Mouse (Mus musculus) neural tube, embryonic 15.5 days (tissue): ENCODE measurements around the gene Osbpl10. TPM values are rescaled to one million over a fixed set of nuclear protein-coding genes. Genes with fewer than 3 reads are reported as not detected.

Experiments used
- ATAC-seq: fragments of 200-750 bp; cut with Nextera tagmentation; 2 replicates; pipeline ENCODE4 v1.8.0; 2017; ENCODE audit warnings: mild to moderate bottlenecking, moderate TSS enrichment, moderate library complexity; ENCODE audit not compliant: low FRiP score
- H3K27ac ChIP-seq: fragments of 300-500 bp; sonication (generic); replicated peaks from 2 replicates; pipeline ENCODE4 v1.5.1; 2015; ENCODE audit warnings: mild to moderate bottlenecking, inconsistent platforms
- H3K27me3 ChIP-seq: fragments of 300-500 bp; sonication (generic); replicated peaks from 2 replicates; pipeline ENCODE4 v1.6.1; 2015; ENCODE audit warnings: inconsistent platforms
- H3K36me3 ChIP-seq: fragments of 300-500 bp; sonication (generic); 2 replicates; pipeline ENCODE4 v1.6.1; 2015; ENCODE audit warnings: inconsistent platforms
- H3K4me1 ChIP-seq: fragments of 300-500 bp; sonication (generic); 2 replicates; pipeline ENCODE4 v1.6.1; 2015; ENCODE audit warnings: inconsistent platforms
- H3K4me2 ChIP-seq: fragments of 300-500 bp; sonication (generic); 2 replicates; pipeline ENCODE4 v1.6.1; 2015; ENCODE audit warnings: inconsistent platforms, mild to moderate bottlenecking, moderate library complexity
- H3K4me3 ChIP-seq: fragments of 300-500 bp; sonication (generic); replicated peaks from 2 replicates; pipeline ENCODE4 v1.5.1; 2015; ENCODE audit warnings: mild to moderate bottlenecking, inconsistent platforms
- H3K9ac ChIP-seq: fragments of 300-500 bp; sonication (generic); replicated peaks from 2 replicates; pipeline ENCODE4 v1.6.1; 2015; ENCODE audit warnings: mild to moderate bottlenecking, inconsistent platforms
- H3K9me3 ChIP-seq: fragments of 300-500 bp; sonication (generic); replicated peaks from 2 replicates; pipeline ENCODE4 v1.6.1; 2016; ENCODE audit warnings: inconsistent platforms
- WGBS: fragments of 180-500 bp; shearing (Covaris S2); methylation state at CpG from one replicate; pipeline ENCODE4 v1.1.7; 2015; ENCODE audit warnings: mixed read lengths; 5-methylcytosine and 5-hydroxymethylcytosine counted together
- polyA plus RNA-seq: library from polyadenylated mRNA; unstranded; fragments of >200 nt; fragmentation: Nextera tagmentation; extraction: Ambion mirVana; gene quantifications from 2 replicates; pipeline ENCODE4 v1.2.1, GENCODE M21; 2015

Osbpl10 gene
- polyA plus RNA-seq, 1 experiment from 2014 or later = 3.1 TPM

GRCm38 (mm10) chr9:115147141-115147540, 168.8 kb downstream of the Osbpl10 start:
- no peaks in the 10 kb centered on the region for H3K36me3 ChIP-seq
- H3K4me2 ChIP-seq = no peak overlapping the region
- H3K9ac ChIP-seq = no peak overlapping the region
- H3K4me1 ChIP-seq = peaks cover 9% of the 10 kb centered on the region
- no peak overlapping the region for H3K27ac ChIP-seq
- no peak overlapping the region for H3K4me3 ChIP-seq
- no peaks in the 10 kb centered on the region for H3K9me3 ChIP-seq
- 93% methylated on average over 5 of the region's 5 CpGs for WGBS
- no peaks in the 10 kb centered on the region for H3K27me3 ChIP-seq
- no peak for ATAC-seq

- no peak overlapping the region for H3K4me3 ChIP-seq
- H3K4me2 ChIP-seq = no peak overlapping the region
- no peaks in the 10 kb centered on the region for H3K27me3 ChIP-seq
- ATAC-seq = no peak
- no peak overlapping the region for H3K9ac ChIP-seq
- no peak overlapping the region for H3K27ac ChIP-seq
- WGBS = 55% methylated on average over 13 of the region's 13 CpGs
- H3K4me1 ChIP-seq = peaks cover 9% of the 10 kb centered on the region
- no peaks in the 10 kb centered on the region for H3K36me3 ChIP-seq
- H3K9me3 ChIP-seq = no peaks in the 10 kb centered on the region
Observed at GRCm38 (mm10) chr9:115147586-115148355, 169.4 kb downstream of the Osbpl10 start.

GRCm38 (mm10) chr9:115149011-115149756, 170.8 kb downstream of the Osbpl10 start:
- Histone ChIP-seq H3K4me2 (no peak overlapping the region), H3K4me3 (no peak overlapping the region), H3K27me3 (no peaks in the 10 kb centered on the region), H3K9ac (no peak overlapping the region), H3K27ac (no peak overlapping the region), H3K36me3 (no peaks in the 10 kb centered on the region), H3K9me3 (no peaks in the 10 kb centered on the region), H3K4me1 (peaks cover 8% of the 10 kb centered on the region)
- no peak for ATAC-seq
- WGBS = 87% methylated on average over 18 of the region's 18 CpGs

- WGBS = 63% methylated on average over 5 of the region's 5 CpGs
- Histone ChIP-seq H3K9me3 (no peaks in the 10 kb centered on the region), H3K4me1 (peaks cover 14% of the 10 kb centered on the region), H3K27ac (no peak overlapping the region), H3K9ac (no peak overlapping the region), H3K27me3 (no peaks in the 10 kb centered on the region), H3K36me3 (no peaks in the 10 kb centered on the region), H3K4me3 (no peak overlapping the region), H3K4me2 (no peak overlapping the region)
- no peak for ATAC-seq
Observed at GRCm38 (mm10) chr9:115161591-115161990, 183.2 kb downstream of the Osbpl10 start.

- H3K4me1 ChIP-seq = peaks cover 14% of the 10 kb centered on the region
- H3K27ac ChIP-seq = 0 out of 2 replicates have a peak overlapping the region, but pooled peaks have one; percentile 33
- peak; percentile 53; the same call in 1 of the 2 replicates for ATAC-seq
- H3K4me3 ChIP-seq = no peak overlapping the region
- no peaks in the 10 kb centered on the region for H3K27me3 ChIP-seq
- no peak overlapping the region for H3K4me2 ChIP-seq
- 44% methylated on average over 5 of the region's 5 CpGs for WGBS
- H3K9me3 ChIP-seq = no peaks in the 10 kb centered on the region
- H3K36me3 ChIP-seq = no peaks in the 10 kb centered on the region
- H3K9ac ChIP-seq = no peak overlapping the region
Observed at GRCm38 (mm10) chr9:115163031-115163430, 184.7 kb downstream of the Osbpl10 start.

GRCm38 (mm10) chr9:115163693-115164092, 185.3 kb downstream of the Osbpl10 start:
- ATAC-seq = no peak
- H3K9ac ChIP-seq = no peak overlapping the region
- H3K36me3 ChIP-seq = no peaks in the 10 kb centered on the region
- no peaks in the 10 kb centered on the region for H3K9me3 ChIP-seq
- H3K4me1 ChIP-seq = peaks cover 14% of the 10 kb centered on the region
- no peaks in the 10 kb centered on the region for H3K27me3 ChIP-seq
- H3K27ac ChIP-seq = peak overlapping the region; percentile 45; the same call in 1 of the 2 replicates
- no peak overlapping the region for H3K4me2 ChIP-seq
- 59% methylated on average over 8 of the region's 8 CpGs for WGBS
- no peak overlapping the region for H3K4me3 ChIP-seq

GRCm38 (mm10) chr9:115164351-115164750, 186.0 kb downstream of the Osbpl10 start:
- Histone ChIP-seq H3K9ac (no peak overlapping the region), H3K4me3 (no peak overlapping the region), H3K36me3 (no peaks in the 10 kb centered on the region), H3K4me1 (peaks cover 14% of the 10 kb centered on the region), H3K27ac (0 out of 2 replicates have a peak overlapping the region, but pooled peaks have one; percentile 45), H3K27me3 (no peaks in the 10 kb centered on the region), H3K9me3 (no peaks in the 10 kb centered on the region), H3K4me2 (no peak overlapping the region)
- no peak for ATAC-seq
- WGBS = 60% methylated on average over 7 of the region's 7 CpGs

GRCm38 (mm10) chr9:115165996-115166395, 187.6 kb downstream of the Osbpl10 start:
- WGBS = 30% methylated on average over 8 of the region's 8 CpGs
- H3K27ac ChIP-seq = no peak overlapping the region
- no peaks in the 10 kb centered on the region for H3K27me3 ChIP-seq
- H3K9me3 ChIP-seq = no peaks in the 10 kb centered on the region
- peaks cover 14% of the 10 kb centered on the region for H3K4me1 ChIP-seq
- no peak overlapping the region for H3K4me3 ChIP-seq
- H3K36me3 ChIP-seq = no peaks in the 10 kb centered on the region
- no peak overlapping the region for H3K4me2 ChIP-seq
- ATAC-seq = no peak
- H3K9ac ChIP-seq = no peak overlapping the region

- Histone ChIP-seq H3K27me3 (no peaks in the 10 kb centered on the region), H3K9me3 (no peaks in the 10 kb centered on the region), H3K27ac (no peak overlapping the region), H3K4me1 (no peaks in the 10 kb centered on the region), H3K9ac (no peak overlapping the region), H3K4me2 (no peak overlapping the region), H3K4me3 (no peak overlapping the region), H3K36me3 (no peaks in the 10 kb centered on the region)
- ATAC-seq = no peak
- WGBS = 93% methylated on average over 13 of the region's 13 CpGs
Observed at GRCm38 (mm10) chr9:115169591-115169990, 191.2 kb downstream of the Osbpl10 start.

- H3K9me3 ChIP-seq = no peaks in the 10 kb centered on the region
- no peak overlapping the region for H3K27ac ChIP-seq
- H3K27me3 ChIP-seq = no peaks in the 10 kb centered on the region
- 92% methylated on average over 6 of the region's 6 CpGs for WGBS
- no peaks in the 10 kb centered on the region for H3K4me1 ChIP-seq
- no peak overlapping the region for H3K9ac ChIP-seq
- H3K4me3 ChIP-seq = no peak overlapping the region
- ATAC-seq = no peak
- no peak overlapping the region for H3K4me2 ChIP-seq
- H3K36me3 ChIP-seq = no peaks in the 10 kb centered on the region
Observed at GRCm38 (mm10) chr9:115172096-115172495, 193.7 kb downstream of the Osbpl10 start.

GRCm38 (mm10) chr9:115179154-115179553, 200.8 kb downstream of the Osbpl10 start:
- ATAC-seq = no peak
- peaks cover 10% of the 10 kb centered on the region; the same call in 1 of the 2 replicates for H3K4me1 ChIP-seq
- no peak overlapping the region for H3K4me2 ChIP-seq
- no peak overlapping the region for H3K27ac ChIP-seq
- 89% methylated on average over 5 of the region's 5 CpGs for WGBS
- no peak overlapping the region for H3K4me3 ChIP-seq
- H3K27me3 ChIP-seq = no peaks in the 10 kb centered on the region
- no peak overlapping the region for H3K9ac ChIP-seq
- no peaks in the 10 kb centered on the region for H3K36me3 ChIP-seq
- H3K9me3 ChIP-seq = no peaks in the 10 kb centered on the region

- ATAC-seq = no peak
- no peak overlapping the region for H3K9ac ChIP-seq
- 42% methylated on average over 8 of the region's 8 CpGs for WGBS
Observed at GRCm38 (mm10) chr9:115179935-115180334, 201.6 kb downstream of the Osbpl10 start.

More at GRCm38 (mm10) chr9:115179935-115180334, 201.6 kb downstream of the Osbpl10 start:
- Histone ChIP-seq H3K4me1 (peaks cover 10% of the 10 kb centered on the region; the same call in 1 of the 2 replicates), H3K4me2 (no peak overlapping the region), H3K27ac (no peak overlapping the region), H3K36me3 (no peaks in the 10 kb centered on the region), H3K27me3 (no peaks in the 10 kb centered on the region), H3K9me3 (no peaks in the 10 kb centered on the region), H3K4me3 (no peak overlapping the region)
